Mouse (Mus musculus) embryonic fibroblast, embryonic 13.5 days (primary cell): ENCODE measurements at regions not wholly inside any gene's neighbourhood (a gene's known extent, or its start where the extent isn't known, plus 50 kb on each side); places are given as distances from the start of the nearest gene placed in this dataset.

ENCODE experiments used
- CTCF ChIP-seq: IDR thresholded peaks from 2 replicates; pipeline ENCODE4 v1.5.1; 2011; ENCODE audit warnings: mild to moderate bottlenecking, control low read depth, low read length, moderate library complexity, borderline replicate concordance; ENCODE audit not compliant: insufficient read depth
- POLR2A ChIP-seq: IDR thresholded peaks from 2 replicates; pipeline ENCODE4 v1.6.1; 2011; ENCODE audit warnings: low read depth, mild to moderate bottlenecking, control low read depth, low read length, moderate library complexity

- TF ChIP-seq CTCF = no peak
- no peak for TF ChIP-seq POLR2A
Observed at GRCm38 (mm10) chr11:17468431-17469165, 211.2 kb downstream of the C1d start.
